Mouse (Mus musculus): ENCODE measurements around the gene Tmem245. TPM values are rescaled to one million over a fixed set of nuclear protein-coding genes. Genes with fewer than 3 reads are reported as not detected.

Tmem245 gene
- total RNA-seq, 2 experiments from 2014 or later = 33.0 to 33.1 TPM

- no peak for DNase-seq
- intact Hi-C loops (cut with DNase I) = no loop called here
Observed at GRCm38 (mm10) chr4:56932096-56932495, 15.1 kb downstream of the Tmem245 start.

- intact Hi-C loops (cut with DNase I) = no loop called here
- DNase-seq = no peak
Observed at GRCm38 (mm10) chr4:56930312-56930711, 16.9 kb downstream of the Tmem245 start.

DNA sequence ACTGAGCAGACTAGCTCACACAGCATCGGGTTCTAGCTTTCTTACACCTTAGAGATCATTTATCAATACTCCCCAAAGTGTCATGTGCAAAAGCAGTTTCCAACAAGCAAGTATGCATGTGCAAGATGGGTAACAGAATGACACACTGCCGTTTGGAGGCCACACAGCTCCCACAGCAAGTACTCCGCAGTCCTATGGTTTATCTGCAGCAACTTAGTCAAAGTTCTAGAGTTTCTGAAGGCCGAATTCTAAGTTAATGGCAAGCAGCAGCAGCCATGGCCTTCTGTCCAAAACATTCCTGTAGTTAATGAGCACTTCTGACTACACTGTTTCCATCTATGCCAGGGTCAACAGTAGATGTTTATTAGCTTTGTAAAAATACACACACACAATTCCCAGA is 20.3 kb downstream of the Tmem245 start:
- DNase-seq = no peak
- intact Hi-C loops (cut with DNase I) = no loop called here

GRCm38 (mm10) chr4:56922229-56922628 is 25.0 kb downstream of the Tmem245 start:
- no peak for DNase-seq

GRCm38 (mm10) chr4:56915732-56916325 is 31.4 kb downstream of the Tmem245 start:
- intact Hi-C loops (cut with DNase I) = no loop called here
- no peak for DNase-seq

More at GRCm38 (mm10) chr4:56922229-56922628, 25.0 kb downstream of the Tmem245 start:
- intact Hi-C loops (cut with DNase I) = no loop called here

DNA sequence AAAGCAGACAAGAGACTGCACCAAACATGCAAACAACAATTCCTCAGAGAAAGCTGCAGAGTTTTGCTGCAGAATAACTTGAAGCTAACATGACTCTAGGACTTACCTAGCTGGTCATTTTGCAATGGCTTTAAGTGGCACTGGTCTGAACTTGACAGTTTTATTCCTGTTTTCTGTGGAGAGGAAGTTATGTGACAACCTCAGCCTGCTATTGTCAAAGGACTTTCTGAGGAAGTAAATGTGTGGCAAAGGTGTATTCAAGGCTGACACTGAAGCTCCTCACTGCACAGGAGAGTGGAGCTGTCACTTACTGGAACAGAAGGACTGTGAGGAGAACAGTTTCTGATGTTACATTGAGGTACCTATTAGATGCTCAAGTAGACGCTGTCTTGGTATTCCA is 32.5 kb downstream of the Tmem245 start:
- intact Hi-C loops (cut with DNase I) = no loop called here
- DNase-seq = no peak

GRCm38 (mm10) chr4:56914338-56914737 is 32.9 kb downstream of the Tmem245 start:
- intact Hi-C loops (cut with DNase I) = no loop called here

GRCm38 (mm10) chr4:56912382-56913001 is 34.7 kb downstream of the Tmem245 start:
- DNase-seq = no peak
- intact Hi-C loops (cut with DNase I) = no loop called here

More at GRCm38 (mm10) chr4:56914338-56914737, 32.9 kb downstream of the Tmem245 start:
- DNase-seq = no peak

DNA sequence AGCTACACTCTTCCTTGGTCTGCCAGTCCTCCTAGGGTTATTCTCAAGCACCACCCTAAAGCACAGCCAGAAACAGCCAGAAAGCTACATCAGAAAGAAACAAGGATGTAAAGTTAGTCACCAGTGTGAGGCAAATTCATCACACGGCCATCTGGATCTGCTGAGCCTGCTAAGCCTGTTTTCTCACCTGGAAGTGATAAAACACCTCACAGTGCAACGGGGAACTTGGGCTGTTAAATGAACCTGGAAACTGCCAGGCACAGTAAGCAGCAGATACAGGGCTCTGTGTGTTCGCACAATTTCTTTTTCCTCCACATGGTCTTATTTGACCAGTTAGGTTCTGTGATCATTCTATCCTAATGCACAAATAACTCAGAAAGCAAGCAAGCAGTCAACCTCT is 37.7 kb downstream of the Tmem245 start:
- DNase-seq = no peak
- intact Hi-C loops (cut with DNase I) = no loop called here

DNA sequence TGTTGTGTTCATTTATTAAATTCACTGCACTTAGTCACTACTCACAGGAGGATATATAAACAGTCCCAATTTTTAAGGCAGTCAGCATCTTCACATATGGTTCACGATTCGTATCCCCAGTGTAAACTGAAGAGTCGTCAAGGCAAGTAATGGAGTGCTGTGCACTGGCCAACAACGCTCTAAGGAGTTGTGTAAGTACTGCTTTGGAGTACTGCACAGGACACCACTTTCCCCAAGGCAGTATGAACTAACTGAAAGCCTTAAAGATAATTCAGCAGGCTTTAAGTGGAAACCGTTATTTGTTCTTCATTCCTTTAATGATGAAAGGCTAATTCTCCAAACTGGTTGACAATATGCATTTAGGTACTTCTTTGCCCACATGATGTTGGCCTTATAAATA is 39.6 kb downstream of the Tmem245 start:
- intact Hi-C loops (cut with DNase I) = no loop called here
- DNase-seq = no peak

DNA sequence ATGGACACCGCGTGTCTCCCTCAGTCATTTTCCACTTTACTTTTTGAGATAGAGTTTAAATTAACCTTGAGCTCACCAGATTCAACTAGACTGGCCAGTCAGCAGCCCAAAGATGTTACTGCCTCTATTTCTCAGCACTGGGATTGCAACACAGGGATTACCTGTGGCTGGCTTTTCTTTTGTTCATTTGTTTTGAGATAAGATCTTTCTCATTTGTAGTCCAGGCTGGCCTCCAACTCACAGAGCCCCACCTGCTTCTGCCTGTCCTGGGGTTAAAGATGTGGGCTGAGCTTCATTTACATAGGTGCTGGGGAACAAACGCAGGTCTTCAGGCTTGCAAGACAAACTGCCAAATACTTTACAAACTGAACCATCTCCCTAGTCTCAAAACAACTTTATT is 40.3 kb downstream of the Tmem245 start:
- no peak for DNase-seq
- intact Hi-C loops (cut with DNase I) = no loop called here

DNA sequence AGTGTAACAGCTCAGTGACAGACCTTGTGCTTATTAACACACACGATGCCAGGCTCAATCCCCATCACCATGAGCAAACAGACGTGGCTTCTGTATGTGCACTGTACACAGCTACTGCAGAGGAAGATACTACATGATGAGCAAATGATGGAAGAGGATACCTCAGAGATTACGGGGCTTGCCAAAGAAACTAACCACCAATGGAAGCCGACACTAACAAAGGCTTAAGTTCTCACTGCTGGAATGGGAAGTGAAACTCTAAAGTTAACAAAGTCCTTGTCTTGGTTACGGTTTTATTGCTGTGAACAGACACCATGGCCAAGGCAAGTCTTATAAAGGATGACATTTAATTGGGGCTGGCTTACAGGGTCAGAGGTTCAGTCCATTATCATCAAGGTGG is 41.7 kb downstream of the Tmem245 start:
- intact Hi-C loops (cut with DNase I) = no loop called here
- DNase-seq = no peak

DNA sequence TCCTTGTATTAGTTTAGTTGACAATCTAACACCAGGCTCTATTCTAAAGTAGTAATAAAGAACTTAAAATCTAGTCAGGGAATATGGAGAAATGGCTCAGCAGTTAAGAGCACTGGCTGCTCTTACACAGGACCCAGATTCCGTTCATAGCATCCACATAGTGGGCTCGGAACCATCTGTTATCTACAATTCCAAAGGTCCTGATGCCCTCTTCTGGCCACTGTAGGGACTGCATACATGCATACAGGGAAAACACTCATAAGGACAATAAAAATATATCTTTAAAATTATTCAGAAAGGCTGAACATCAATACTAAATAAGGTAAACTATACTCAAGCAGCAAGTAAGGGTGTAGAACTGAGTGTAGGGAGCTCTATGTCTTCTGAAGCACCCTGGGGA is 45.6 kb downstream of the Tmem245 start:
- intact Hi-C loops (cut with DNase I) = no loop called here
- no peak for DNase-seq

- intact Hi-C loops (cut with DNase I) = no loop called here
- no peak for DNase-seq
Observed at GRCm38 (mm10) chr4:56899216-56899615, 48.0 kb downstream of the Tmem245 start.

DNA sequence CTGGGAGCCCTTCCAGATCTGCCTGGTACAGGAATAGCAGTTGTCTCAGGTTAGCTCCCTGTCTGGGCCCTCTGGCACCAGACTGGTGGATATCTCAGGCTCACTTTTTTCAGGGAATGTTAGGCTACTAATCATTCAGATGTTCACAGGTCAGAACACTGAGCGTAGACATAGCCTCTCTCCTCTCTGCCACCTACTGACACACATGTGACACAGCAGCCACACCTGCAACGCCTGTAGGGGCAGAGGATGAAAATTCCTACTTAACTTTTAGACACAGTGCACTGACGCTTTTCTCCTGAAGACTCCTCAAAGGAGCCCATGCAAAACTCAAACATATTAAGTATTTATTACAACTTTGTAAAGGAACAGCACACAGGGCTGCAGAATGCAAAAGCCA is 49.7 kb downstream of the Tmem245 start:
- intact Hi-C loops (cut with DNase I) = no loop called here
- DNase-seq = no peak

DNA sequence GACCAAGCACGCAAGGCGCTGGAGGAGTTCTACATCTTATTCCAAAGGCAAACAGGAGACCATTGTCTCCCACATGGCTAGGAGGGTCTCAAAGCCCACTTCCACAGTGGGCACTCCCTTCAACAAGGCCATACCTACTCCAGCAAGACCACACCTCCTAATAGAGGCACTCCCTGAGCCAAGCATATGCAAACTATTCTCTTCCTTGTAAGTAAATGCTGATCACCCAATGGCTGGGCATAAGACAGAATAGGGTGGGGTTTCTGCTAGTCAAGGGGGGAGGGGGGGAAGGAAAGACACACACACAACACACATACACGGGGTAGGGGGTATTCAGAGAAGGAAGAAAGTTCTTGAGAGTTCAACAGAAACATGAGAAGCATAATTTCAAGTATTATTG is 53.0 kb downstream of the Tmem245 start:
- DNase-seq = no peak

DNA sequence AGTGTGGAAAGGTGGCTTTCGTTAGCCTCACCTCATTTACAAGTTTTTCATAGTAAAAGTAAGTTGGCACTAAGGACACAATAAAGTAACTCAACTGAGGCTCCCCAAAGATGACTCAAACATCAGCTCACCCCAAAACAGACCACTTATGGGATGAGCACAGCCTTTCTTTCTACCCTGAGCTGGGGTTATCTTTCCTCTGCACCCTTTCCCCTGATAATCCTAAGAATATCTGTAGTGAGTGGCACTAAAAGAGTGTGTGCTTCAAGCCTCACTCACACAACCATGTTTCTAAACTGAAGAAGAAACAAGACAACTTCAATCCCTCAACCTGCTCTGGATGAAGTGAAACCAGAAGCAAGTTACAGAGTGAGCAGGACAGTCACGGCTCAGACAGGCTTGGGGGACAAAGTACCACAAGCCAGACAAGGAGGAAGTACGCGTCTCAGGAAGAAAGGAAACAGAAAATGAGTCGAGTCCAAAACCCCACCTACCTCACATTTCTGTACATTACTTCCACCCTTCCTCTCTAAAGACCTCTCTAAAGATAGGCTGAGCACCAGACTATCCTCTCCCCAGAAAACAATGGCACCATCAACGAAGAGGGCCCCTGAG is 54.6 kb downstream of the Tmem245 start:
- intact Hi-C loops (cut with DNase I) = no loop called here
- no peak for DNase-seq

More for the DNA sequence above, 53.0 kb downstream of the Tmem245 start:
- intact Hi-C loops (cut with DNase I) = no loop called here

DNA sequence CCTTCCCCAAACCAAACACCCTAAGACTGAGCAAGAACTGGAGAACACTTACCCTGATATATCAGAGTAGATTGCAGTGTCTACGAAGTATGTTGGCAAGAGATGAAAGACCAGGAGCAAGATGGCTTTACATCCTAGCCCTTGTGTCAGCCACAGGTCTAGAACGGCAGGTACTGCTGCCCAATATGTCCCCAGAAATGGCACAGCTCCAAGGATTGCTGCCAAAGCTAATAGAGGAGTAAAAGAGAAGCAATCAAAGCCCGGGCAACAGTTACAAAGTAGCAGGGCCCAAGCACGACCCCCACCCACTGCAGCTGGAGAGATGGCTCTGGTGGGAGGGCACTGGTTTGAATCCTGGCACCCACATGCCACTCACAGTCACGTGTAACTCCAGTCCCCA is 58.8 kb downstream of the Tmem245 start:
- intact Hi-C loops (cut with DNase I) = no loop called here
- peak; percentile 16 for DNase-seq

DNA sequence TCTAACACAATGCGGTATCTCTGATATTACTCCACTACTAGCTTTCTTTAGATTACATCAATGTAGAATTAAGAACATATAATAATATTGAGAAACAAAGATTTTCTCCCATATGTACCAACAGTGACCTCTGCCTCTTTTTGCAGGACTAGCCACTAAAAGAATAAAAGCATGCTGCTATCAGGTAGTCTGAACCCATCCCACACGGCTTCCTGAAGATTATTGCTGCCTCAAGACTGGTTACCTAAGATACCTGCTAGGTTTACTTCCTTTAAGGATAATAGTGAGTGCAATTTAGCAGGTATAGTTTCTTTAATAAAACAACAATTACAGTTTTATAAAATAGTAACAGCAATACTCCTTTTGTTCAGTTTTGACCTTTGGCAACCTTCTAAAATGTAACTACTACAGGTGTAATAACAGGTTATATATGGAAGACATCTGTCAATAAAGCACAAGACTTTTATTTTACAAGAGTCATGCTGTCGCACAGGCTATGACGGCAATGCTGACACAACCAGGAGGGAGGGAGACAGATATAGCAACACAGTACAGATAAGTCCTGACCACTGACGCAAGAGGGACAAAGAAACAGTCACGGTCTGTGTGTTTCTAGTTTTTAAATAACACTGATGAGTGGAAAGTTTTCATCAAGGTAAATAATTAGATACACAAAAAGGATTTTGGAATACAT is 60.8 kb downstream of the Tmem245 start:
- intact Hi-C loops (cut with DNase I) = no loop called here
- DNase-seq = no peak

DNA sequence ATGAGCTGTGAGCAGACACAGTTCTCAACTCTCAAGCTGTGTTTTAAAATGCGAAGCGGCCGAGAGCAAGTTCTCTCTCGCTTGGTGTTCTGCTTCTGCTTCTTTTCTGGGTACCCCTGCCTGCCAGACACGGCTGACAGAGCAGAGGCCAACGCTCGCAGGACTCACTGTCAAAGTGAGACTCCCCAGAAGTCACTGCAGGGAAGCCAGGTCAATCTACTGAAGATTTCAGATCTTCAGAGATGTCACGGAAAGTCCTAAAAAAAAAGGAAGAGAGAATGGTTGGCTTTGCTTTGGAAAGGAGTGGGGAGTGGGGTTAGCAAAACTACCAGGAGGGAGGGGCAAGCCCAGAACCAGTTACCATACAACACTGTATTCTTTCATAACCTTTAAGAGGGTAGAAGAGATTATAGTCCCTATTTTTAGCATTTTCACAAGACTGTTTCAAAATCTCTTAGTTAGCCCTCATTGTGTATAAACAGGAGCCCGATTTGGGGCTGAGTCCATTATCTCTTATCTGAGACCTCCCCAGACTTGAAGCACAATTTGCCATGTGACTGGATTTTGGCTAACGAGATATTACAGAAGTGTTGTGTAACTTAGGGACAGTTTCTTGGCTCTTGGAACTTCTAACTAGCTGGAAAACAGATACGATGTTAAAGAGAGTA is 67.1 kb downstream of the Tmem245 start:
- intact Hi-C loops (cut with DNase I) = no loop called here

GRCm38 (mm10) chr4:56878971-56879370 is 68.3 kb downstream of the Tmem245 start:
- DNase-seq = no peak
- intact Hi-C loops (cut with DNase I) = no loop called here

More for the DNA sequence above, 67.1 kb downstream of the Tmem245 start:
- DNase-seq = no peak

Data from left cerebral cortex, postnatal 4 days (tissue).